Mouse (Mus musculus): ENCODE measurements around the gene Tbc1d30.

DNA sequence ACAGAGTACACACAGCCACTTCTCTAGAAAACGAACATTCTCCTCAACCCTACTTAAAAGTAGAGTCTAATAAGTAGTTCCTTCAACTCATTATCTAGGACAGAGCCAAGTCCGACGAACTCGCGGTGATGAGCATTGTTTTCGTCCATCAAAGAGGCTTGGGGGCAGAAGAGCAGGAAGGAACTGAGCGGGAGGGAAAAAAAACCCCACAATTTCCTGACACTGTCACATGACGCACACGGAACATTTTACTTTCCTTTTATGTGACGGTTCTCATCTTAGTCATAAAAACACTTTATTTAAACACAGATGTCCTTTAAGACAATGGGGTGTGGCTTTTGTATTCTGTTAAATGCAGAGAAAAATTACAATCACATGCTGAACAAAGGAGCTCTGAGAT is 34.7 kb downstream of the Tbc1d30 start:
- TF ChIP-seq CTCF (IDR thresholded peaks at IDR 0.05; ENCODE audit: low read depth) (no peak), EP300 (IDR thresholded peaks at IDR 0.05; ENCODE audit: low read depth) (no peak)

All from liver, embryonic 14.5 days (tissue).